Mouse (Mus musculus): ENCODE measurements around the gene Xkr7. TPM values are rescaled to one million over a fixed set of nuclear protein-coding genes. Genes with fewer than 3 reads are reported as not detected.

Gene Xkr7
- polyA plus RNA-seq, 1 experiment from 2014 or later = not detected

- H3K27me3 ChIP-seq (ENCODE audit: control insufficient read depth, insufficient read depth, low read length) = peaks cover 29% of the 10 kb centered on the region
- no peak overlapping the region for H3K9ac ChIP-seq (ENCODE audit: low read length)
- H3K27ac ChIP-seq (ENCODE audit: low read length) = no peak overlapping the region
- ATAC-seq (ENCODE audit: insufficient read depth, low FRiP score) = no peak
- 36% methylated on average over 9 of the region's 9 CpGs for WGBS
- no peak overlapping the region for H3K4me2 ChIP-seq (ENCODE audit: low read depth, low read length)
- no peaks in the 10 kb centered on the region for H3K36me3 ChIP-seq (ENCODE audit: control insufficient read depth, insufficient read depth, low read length)
- no peaks in the 10 kb centered on the region for H3K4me1 ChIP-seq (ENCODE audit: control insufficient read depth, insufficient read depth, low read length)
- H3K4me3 ChIP-seq (replicated peaks; ENCODE audit: low read length) = no peak overlapping the region
- no peaks in the 10 kb centered on the region for H3K9me3 ChIP-seq (replicated peaks; ENCODE audit: control insufficient read depth, low read length)
Observed at GRCm38 (mm10) chr2:153049288-153049996, 17.8 kb downstream of the Xkr7 start.

GRCm38 (mm10) chr2:153049997-153050358, 18.3 kb downstream of the Xkr7 start:
- H3K27ac ChIP-seq (ENCODE audit: low read length) = no peak overlapping the region
- H3K4me3 ChIP-seq (replicated peaks; ENCODE audit: low read length) = no peak overlapping the region
- peaks cover 29% of the 10 kb centered on the region for H3K27me3 ChIP-seq (ENCODE audit: control insufficient read depth, insufficient read depth, low read length)
- no peak overlapping the region for H3K4me2 ChIP-seq (ENCODE audit: low read depth, low read length)
- no peaks in the 10 kb centered on the region for H3K4me1 ChIP-seq (ENCODE audit: control insufficient read depth, insufficient read depth, low read length)
- H3K36me3 ChIP-seq (ENCODE audit: control insufficient read depth, insufficient read depth, low read length) = no peaks in the 10 kb centered on the region
- WGBS = 82% methylated on average over 4 of the region's 4 CpGs
- no peaks in the 10 kb centered on the region for H3K9me3 ChIP-seq (replicated peaks; ENCODE audit: control insufficient read depth, low read length)
- ATAC-seq (ENCODE audit: insufficient read depth, low FRiP score) = no peak
- no peak overlapping the region for H3K9ac ChIP-seq (ENCODE audit: low read length)

GRCm38 (mm10) chr2:153051095-153051494, 19.4 kb downstream of the Xkr7 start:
- H3K4me3 ChIP-seq (replicated peaks; ENCODE audit: low read length) = no peak overlapping the region
- H3K36me3 ChIP-seq (ENCODE audit: control insufficient read depth, insufficient read depth, low read length) = no peaks in the 10 kb centered on the region
- H3K4me1 ChIP-seq (ENCODE audit: control insufficient read depth, insufficient read depth, low read length) = no peaks in the 10 kb centered on the region
- H3K9me3 ChIP-seq (replicated peaks; ENCODE audit: control insufficient read depth, low read length) = no peaks in the 10 kb centered on the region
- H3K4me2 ChIP-seq (ENCODE audit: low read depth, low read length) = no peak overlapping the region
- ATAC-seq (ENCODE audit: insufficient read depth, low FRiP score) = no peak
- peaks cover 29% of the 10 kb centered on the region for H3K27me3 ChIP-seq (ENCODE audit: control insufficient read depth, insufficient read depth, low read length)
- WGBS = 79% methylated on average over 6 of the region's 6 CpGs
- no peak overlapping the region for H3K9ac ChIP-seq (ENCODE audit: low read length)
- H3K27ac ChIP-seq (ENCODE audit: low read length) = no peak overlapping the region

- Histone ChIP-seq H3K4me1 (ENCODE audit: control insufficient read depth, insufficient read depth, low read length) (no peaks in the 10 kb centered on the region), H3K4me2 (ENCODE audit: low read depth, low read length) (no peak overlapping the region), H3K9ac (ENCODE audit: low read length) (no peak overlapping the region), H3K27me3 (ENCODE audit: control insufficient read depth, insufficient read depth, low read length) (peaks cover 29% of the 10 kb centered on the region), H3K27ac (ENCODE audit: low read length) (no peak overlapping the region), H3K9me3 (replicated peaks; ENCODE audit: control insufficient read depth, low read length) (no peaks in the 10 kb centered on the region), H3K36me3 (ENCODE audit: control insufficient read depth, insufficient read depth, low read length) (no peaks in the 10 kb centered on the region), H3K4me3 (replicated peaks; ENCODE audit: low read length) (no peak overlapping the region)
- no peak for ATAC-seq (ENCODE audit: insufficient read depth, low FRiP score)
- WGBS = 72% methylated on average over 9 of the region's 9 CpGs
Observed at GRCm38 (mm10) chr2:153051537-153051936, 19.9 kb downstream of the Xkr7 start.

DNA sequence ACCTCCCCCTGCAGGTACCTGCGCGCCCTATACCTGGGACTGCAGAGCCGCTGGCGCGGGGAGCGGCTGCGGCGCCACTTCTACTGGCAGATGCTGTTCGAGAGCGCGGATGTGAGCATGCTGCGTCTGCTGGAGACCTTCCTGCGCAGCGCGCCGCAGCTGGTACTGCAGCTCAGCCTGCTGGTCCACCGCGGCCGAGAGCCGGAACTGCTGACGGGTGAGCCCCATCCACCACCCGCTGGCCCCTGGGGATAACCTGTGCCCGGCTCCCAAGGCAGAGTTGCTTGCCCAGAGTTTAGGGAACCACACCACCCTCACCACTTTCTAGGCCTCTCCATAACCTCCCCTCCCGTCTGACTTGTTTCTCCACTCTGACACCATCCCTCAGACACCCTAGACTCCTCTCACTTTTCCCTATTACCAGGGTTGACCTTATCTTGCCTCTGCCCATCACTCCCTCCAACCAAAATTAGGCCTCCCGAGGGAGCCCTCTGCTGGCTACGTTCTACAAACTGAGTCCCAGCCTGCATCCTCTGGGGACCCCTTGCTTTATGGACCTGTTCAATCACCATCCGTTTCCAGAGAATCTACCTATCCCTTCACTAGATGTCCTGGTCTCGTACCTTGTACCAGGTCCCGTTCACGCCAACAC, 21.2 kb downstream of the Xkr7 start:
- H3K4me1 ChIP-seq (ENCODE audit: control insufficient read depth, insufficient read depth, low read length) = no peaks in the 10 kb centered on the region
- H3K4me2 ChIP-seq (ENCODE audit: low read depth, low read length) = no peak overlapping the region
- no peak overlapping the region for H3K4me3 ChIP-seq (replicated peaks; ENCODE audit: low read length)
- no peak overlapping the region for H3K9ac ChIP-seq (ENCODE audit: low read length)
- WGBS = 7% methylated on average over 30 of the region's 30 CpGs
- H3K36me3 ChIP-seq (ENCODE audit: control insufficient read depth, insufficient read depth, low read length) = no peaks in the 10 kb centered on the region
- H3K27ac ChIP-seq (ENCODE audit: low read length) = no peak overlapping the region
- peaks cover 29% of the 10 kb centered on the region for H3K27me3 ChIP-seq (ENCODE audit: control insufficient read depth, insufficient read depth, low read length)
- ATAC-seq (ENCODE audit: insufficient read depth, low FRiP score) = no peak
- H3K9me3 ChIP-seq (replicated peaks; ENCODE audit: control insufficient read depth, low read length) = no peaks in the 10 kb centered on the region

DNA sequence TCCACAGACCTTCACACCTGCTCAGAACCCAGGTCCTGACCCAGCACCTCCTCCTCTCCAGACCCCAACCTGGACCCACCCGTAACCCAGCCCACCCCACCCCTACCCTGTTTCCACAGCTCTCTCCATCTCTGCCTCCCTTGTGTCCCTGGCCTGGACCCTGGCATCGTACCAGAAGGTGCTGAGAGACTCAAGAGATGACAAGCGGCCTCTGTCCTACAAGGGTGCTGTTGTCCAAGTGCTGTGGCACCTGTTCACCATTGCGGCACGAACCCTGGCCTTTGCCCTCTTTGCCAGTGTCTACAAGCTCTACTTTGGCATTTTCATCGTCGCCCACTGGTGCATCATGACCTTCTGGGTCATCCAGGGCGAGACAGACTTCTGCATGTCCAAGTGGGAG, 22.2 kb downstream of the Xkr7 start:
- H3K4me3 ChIP-seq (replicated peaks; ENCODE audit: low read length) = no peak overlapping the region
- H3K9ac ChIP-seq (ENCODE audit: low read length) = no peak overlapping the region
- H3K27me3 ChIP-seq (ENCODE audit: control insufficient read depth, insufficient read depth, low read length) = peaks cover 29% of the 10 kb centered on the region
- H3K4me2 ChIP-seq (ENCODE audit: low read depth, low read length) = no peak overlapping the region
- 86% methylated on average over 8 of the region's 8 CpGs for WGBS
- H3K9me3 ChIP-seq (replicated peaks; ENCODE audit: control insufficient read depth, low read length) = no peaks in the 10 kb centered on the region
- no peak overlapping the region for H3K27ac ChIP-seq (ENCODE audit: low read length)
- no peaks in the 10 kb centered on the region for H3K36me3 ChIP-seq (ENCODE audit: control insufficient read depth, insufficient read depth, low read length)
- H3K4me1 ChIP-seq (ENCODE audit: control insufficient read depth, insufficient read depth, low read length) = no peaks in the 10 kb centered on the region
- ATAC-seq (ENCODE audit: insufficient read depth, low FRiP score) = no peak

DNA sequence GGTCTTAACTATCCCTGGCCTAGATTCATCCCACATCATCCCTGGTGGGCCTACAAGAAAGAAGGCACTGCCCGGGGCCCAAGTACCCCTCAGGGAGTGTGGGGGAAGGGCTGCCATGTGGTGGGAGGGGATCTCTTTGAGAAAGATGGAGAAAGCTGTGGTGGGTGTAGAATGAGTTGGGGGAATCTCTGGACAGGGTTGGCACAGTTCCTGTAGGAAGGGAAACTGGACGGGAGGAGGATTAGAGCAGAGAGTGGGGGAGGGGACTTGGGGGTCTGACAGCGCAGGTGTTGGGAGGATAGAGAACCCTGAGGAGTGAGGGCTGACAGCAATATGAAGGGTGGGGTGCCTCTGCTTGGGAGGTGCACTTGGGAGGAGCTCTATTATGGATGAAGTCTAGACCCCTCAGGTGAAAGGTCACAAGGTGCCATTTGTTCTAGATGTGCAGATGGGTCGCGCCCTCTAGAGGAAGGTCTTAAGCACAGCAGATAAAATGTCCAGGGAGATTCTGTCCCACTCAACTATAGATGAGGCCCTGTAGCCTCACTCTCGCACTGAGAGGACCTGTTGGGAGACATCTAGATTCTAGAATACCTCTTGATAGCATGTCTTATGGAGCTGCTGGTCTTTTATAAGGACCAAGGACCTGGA, 23.7 kb downstream of the Xkr7 start:
- H3K9me3 ChIP-seq (replicated peaks; ENCODE audit: control insufficient read depth, low read length) = no peaks in the 10 kb centered on the region
- WGBS = 50% methylated on average over 6 of the region's 6 CpGs

GRCm38 (mm10) chr2:153058365-153058764, 26.7 kb downstream of the Xkr7 start:
- Histone ChIP-seq H3K9me3 (replicated peaks; ENCODE audit: control insufficient read depth, low read length) (no peaks in the 10 kb centered on the region), H3K27me3 (ENCODE audit: control insufficient read depth, insufficient read depth, low read length) (peaks cover 7% of the 10 kb centered on the region), H3K4me3 (replicated peaks; ENCODE audit: low read length) (no peak overlapping the region), H3K4me2 (ENCODE audit: low read depth, low read length) (no peak overlapping the region), H3K9ac (ENCODE audit: low read length) (no peak overlapping the region), H3K27ac (ENCODE audit: low read length) (no peak overlapping the region), H3K36me3 (ENCODE audit: control insufficient read depth, insufficient read depth, low read length) (no peaks in the 10 kb centered on the region), H3K4me1 (ENCODE audit: control insufficient read depth, insufficient read depth, low read length) (no peaks in the 10 kb centered on the region)
- 69% methylated on average over 4 of the region's 4 CpGs for WGBS
- no peak for ATAC-seq (ENCODE audit: insufficient read depth, low FRiP score)

More for the DNA sequence above, 23.7 kb downstream of the Xkr7 start:
- no peak overlapping the region for H3K9ac ChIP-seq (ENCODE audit: low read length)
- no peak overlapping the region for H3K4me2 ChIP-seq (ENCODE audit: low read depth, low read length)
- ATAC-seq (ENCODE audit: insufficient read depth, low FRiP score) = no peak
- no peak overlapping the region for H3K4me3 ChIP-seq (replicated peaks; ENCODE audit: low read length)
- no peak overlapping the region for H3K27ac ChIP-seq (ENCODE audit: low read length)
- H3K27me3 ChIP-seq (ENCODE audit: control insufficient read depth, insufficient read depth, low read length) = peaks cover 29% of the 10 kb centered on the region
- H3K36me3 ChIP-seq (ENCODE audit: control insufficient read depth, insufficient read depth, low read length) = no peaks in the 10 kb centered on the region
- no peaks in the 10 kb centered on the region for H3K4me1 ChIP-seq (ENCODE audit: control insufficient read depth, insufficient read depth, low read length)

- no peak overlapping the region for H3K9ac ChIP-seq (ENCODE audit: low read length)
- H3K27me3 ChIP-seq (ENCODE audit: control insufficient read depth, insufficient read depth, low read length) = no peaks in the 10 kb centered on the region
- H3K4me1 ChIP-seq (ENCODE audit: control insufficient read depth, insufficient read depth, low read length) = no peaks in the 10 kb centered on the region
- ATAC-seq (ENCODE audit: insufficient read depth, low FRiP score) = no peak
- no peak overlapping the region for H3K4me3 ChIP-seq (replicated peaks; ENCODE audit: low read length)
- H3K9me3 ChIP-seq (replicated peaks; ENCODE audit: control insufficient read depth, low read length) = no peaks in the 10 kb centered on the region
- H3K36me3 ChIP-seq (ENCODE audit: control insufficient read depth, insufficient read depth, low read length) = no peaks in the 10 kb centered on the region
- WGBS = 76% methylated on average over 7 of the region's 7 CpGs
- no peak overlapping the region for H3K27ac ChIP-seq (ENCODE audit: low read length)
- no peak overlapping the region for H3K4me2 ChIP-seq (ENCODE audit: low read depth, low read length)
Observed at GRCm38 (mm10) chr2:153060216-153060615, 28.6 kb downstream of the Xkr7 start.

All from stomach, embryonic 16.5 days (tissue).